Mouse (Mus musculus) hindbrain, embryonic 15.5 days (tissue): ENCODE measurements around the gene Phtf1. TPM values are rescaled to one million over a fixed set of nuclear protein-coding genes. Genes with fewer than 3 reads are reported as not detected.
A peak's percentile ranks its signal among the peaks of the same experiment; 100 is the strongest.

ENCODE experiments used
- ATAC-seq: fragments of 200-750 bp; cut with Nextera tagmentation; 2 replicates; pipeline ENCODE4 v1.8.0; 2017; ENCODE audit warnings: low read depth, moderate number of reproducible peaks, moderate TSS enrichment; ENCODE audit not compliant: low FRiP score
- H3K27ac ChIP-seq: fragments of 300-500 bp; sonication (generic); replicated peaks from 2 replicates; pipeline ENCODE4 v1.5.1; 2015; ENCODE audit warnings: mild to moderate bottlenecking, inconsistent platforms
- H3K27me3 ChIP-seq: fragments of 300-500 bp; sonication (generic); 2 replicates; pipeline ENCODE4 v1.6.1; 2015; ENCODE audit warnings: control low read depth, inconsistent platforms
- H3K36me3 ChIP-seq: fragments of 300-500 bp; sonication (generic); 2 replicates; pipeline ENCODE4 v1.6.1; 2015; ENCODE audit warnings: control low read depth, inconsistent platforms
- H3K4me1 ChIP-seq: fragments of 300-500 bp; sonication (generic); replicated peaks from 2 replicates; pipeline ENCODE4 v1.6.1; 2015; ENCODE audit warnings: control low read depth, inconsistent platforms
- H3K4me2 ChIP-seq: fragments of 300-500 bp; sonication (generic); 2 replicates; pipeline ENCODE4 v1.6.1; 2015; ENCODE audit warnings: moderate library complexity, mild to moderate bottlenecking, inconsistent platforms
- H3K4me3 ChIP-seq: fragments of 300-500 bp; sonication (generic); 2 replicates; pipeline ENCODE4 v1.5.1; 2015; ENCODE audit warnings: mild to moderate bottlenecking, inconsistent platforms
- H3K9ac ChIP-seq: fragments of 300-500 bp; sonication (generic); 2 replicates; pipeline ENCODE4 v1.6.1; 2015; ENCODE audit warnings: inconsistent platforms
- H3K9me3 ChIP-seq: fragments of 300-500 bp; sonication (generic); 2 replicates; pipeline ENCODE4 v1.6.1; 2016; ENCODE audit warnings: control low read depth, inconsistent platforms
- WGBS: fragments of 180-500 bp; shearing (Covaris S2); methylation state at CpG from one replicate; pipeline ENCODE4 v1.1.7; 2015; 5-methylcytosine and 5-hydroxymethylcytosine counted together
- polyA plus RNA-seq: library from polyadenylated mRNA; unstranded; fragments of >200 nt; fragmentation: Nextera tagmentation; extraction: Ambion mirVana; gene quantifications from 2 replicates; pipeline ENCODE4 v1.2.1, GENCODE M21; 2015

Phtf1 gene
- 25.8 and 28.7 TPM in 2 replicates for polyA plus RNA-seq

GRCm38 (mm10) chr3:103967861-103968691, at the start of gene Phtf1:
TSS of gene Phtf1 (plus strand) at chr3:103968110.
- Histone ChIP-seq H3K36me3 (peaks cover 14% of the 10 kb centered on the region), H3K4me3 (peak within 1 kb of the TSS; percentile 71), H3K9me3 (no peaks in the 10 kb centered on the region), H3K9ac (peak within 1 kb of the TSS; percentile 98), H3K4me2 (peak within 1 kb of the TSS; percentile 71), H3K4me1 (peaks cover 21% of the 10 kb centered on the region), H3K27me3 (no peaks in the 10 kb centered on the region), H3K27ac (peak within 1 kb of the TSS; percentile 94)
- WGBS = under 1% methylated on average over 70 of the region's 70 CpGs
- peak; percentile 96 for ATAC-seq

- Histone ChIP-seq H3K27ac (no peak overlapping the region), H3K27me3 (no peaks in the 10 kb centered on the region), H3K4me1 (peaks cover 27% of the 10 kb centered on the region), H3K36me3 (no peaks in the 10 kb centered on the region), H3K9ac (no peak overlapping the region), H3K4me2 (no peak overlapping the region), H3K9me3 (no peaks in the 10 kb centered on the region), H3K4me3 (no peak overlapping the region)
- WGBS = 94% methylated on average over 1 of the region's 1 CpGs
- no peak for ATAC-seq
Observed at GRCm38 (mm10) chr3:103920094-103920493, 47.8 kb upstream of the Phtf1 start.

GRCm38 (mm10) chr3:103925302-103925701, 42.6 kb upstream of the Phtf1 start:
- WGBS = 72% methylated on average over 3 of the region's 3 CpGs
- Histone ChIP-seq H3K27ac (no peak overlapping the region), H3K9ac (no peak overlapping the region), H3K4me3 (no peak overlapping the region), H3K4me1 (peaks cover 17% of the 10 kb centered on the region), H3K4me2 (no peak overlapping the region), H3K9me3 (no peaks in the 10 kb centered on the region), H3K36me3 (no peaks in the 10 kb centered on the region), H3K27me3 (no peaks in the 10 kb centered on the region)
- no peak for ATAC-seq

- whole genome bisulfite sequencing = 40% methylated on average over 6 of the region's 6 CpGs
- H3K9me3 ChIP-seq = no peaks in the 10 kb centered on the region
- ATAC-seq = no peak
- peaks cover 12% of the 10 kb centered on the region for H3K4me1 ChIP-seq
- H3K27me3 ChIP-seq = no peaks in the 10 kb centered on the region
- H3K9ac ChIP-seq = no peak overlapping the region
- no peak overlapping the region for H3K27ac ChIP-seq
- no peak overlapping the region for H3K4me3 ChIP-seq
- peak overlapping the region; percentile 7; the same call in 1 of the 2 replicates for H3K4me2 ChIP-seq
- H3K36me3 ChIP-seq = peaks cover 9% of the 10 kb centered on the region; the same call in 1 of the 2 replicates
Observed at GRCm38 (mm10) chr3:103927511-103927910, 40.4 kb upstream of the Phtf1 start.

GRCm38 (mm10) chr3:103944794-103945562, 22.9 kb upstream of the Phtf1 start:
- Histone ChIP-seq H3K9ac (no peak overlapping the region), H3K4me2 (no peak overlapping the region), H3K27me3 (no peaks in the 10 kb centered on the region), H3K9me3 (no peaks in the 10 kb centered on the region), H3K27ac (no peak overlapping the region; the same call in 1 of the 2 replicates), H3K4me1 (0 out of 2 replicates have a peak, but pooled peaks cover 3% of the 10 kb centered on the region), H3K4me3 (no peak overlapping the region), H3K36me3 (no peaks in the 10 kb centered on the region)
- 57% methylated on average over 1 of the region's 1 CpGs for WGBS
- ATAC-seq = peak; percentile 66; the same call in 1 of the 2 replicates

GRCm38 (mm10) chr3:103948666-103949065, 19.2 kb upstream of the Phtf1 start:
- no peak overlapping the region for H3K4me3 ChIP-seq
- no peak overlapping the region for H3K27ac ChIP-seq
- WGBS = 91% methylated on average over 7 of the region's 7 CpGs
- no peak overlapping the region for H3K9ac ChIP-seq
- H3K4me1 ChIP-seq = 0 out of 2 replicates have a peak, but pooled peaks cover 3% of the 10 kb centered on the region
- H3K27me3 ChIP-seq = no peaks in the 10 kb centered on the region
- H3K36me3 ChIP-seq = no peaks in the 10 kb centered on the region
- no peak for ATAC-seq
- no peaks in the 10 kb centered on the region for H3K9me3 ChIP-seq
- H3K4me2 ChIP-seq = no peak overlapping the region

- Histone ChIP-seq H3K9me3 (no peaks in the 10 kb centered on the region), H3K27me3 (no peaks in the 10 kb centered on the region), H3K4me1 (no peaks in the 10 kb centered on the region), H3K4me2 (no peak overlapping the region), H3K9ac (no peak overlapping the region), H3K36me3 (peaks cover 21% of the 10 kb centered on the region), H3K27ac (no peak overlapping the region), H3K4me3 (no peak overlapping the region)
- no peak for ATAC-seq
- 92% methylated on average over 3 of the region's 3 CpGs for WGBS
Observed at GRCm38 (mm10) chr3:103960622-103961021, 7.3 kb upstream of the Phtf1 start.

- peak overlapping the region; percentile 71 for H3K4me3 ChIP-seq
- peak overlapping the region; percentile 98 for H3K9ac ChIP-seq
- peaks cover 16% of the 10 kb centered on the region for H3K36me3 ChIP-seq
- ATAC-seq = no peak
- WGBS = 14% methylated on average over 2 of the region's 2 CpGs
- H3K27me3 ChIP-seq = no peaks in the 10 kb centered on the region
- peak overlapping the region; percentile 71 for H3K4me2 ChIP-seq
- H3K4me1 ChIP-seq = peaks cover 21% of the 10 kb centered on the region
- no peaks in the 10 kb centered on the region for H3K9me3 ChIP-seq
- H3K27ac ChIP-seq = peak overlapping the region; percentile 94
Observed at GRCm38 (mm10) chr3:103967231-103967630, 679 bp upstream of the Phtf1 start.

- H3K27ac ChIP-seq = peak overlapping the region; percentile 94
- peaks cover 21% of the 10 kb centered on the region for H3K4me1 ChIP-seq
- no peaks in the 10 kb centered on the region for H3K27me3 ChIP-seq
- H3K9ac ChIP-seq = peak overlapping the region; percentile 98
- peak overlapping the region; percentile 71 for H3K4me3 ChIP-seq
- ATAC-seq = peak; percentile 88
- WGBS = 2% methylated on average over 22 of the region's 24 CpGs
- peaks cover 14% of the 10 kb centered on the region for H3K36me3 ChIP-seq
- H3K9me3 ChIP-seq = no peaks in the 10 kb centered on the region
- peak overlapping the region; percentile 71 for H3K4me2 ChIP-seq
Observed at GRCm38 (mm10) chr3:103968701-103969100, 791 bp downstream of the Phtf1 start.

GRCm38 (mm10) chr3:103971157-103971556, 3.2 kb downstream of the Phtf1 start:
- Histone ChIP-seq H3K9ac (no peak overlapping the region), H3K9me3 (no peaks in the 10 kb centered on the region), H3K4me1 (peaks cover 21% of the 10 kb centered on the region), H3K27me3 (no peaks in the 10 kb centered on the region), H3K4me3 (no peak overlapping the region), H3K4me2 (no peak overlapping the region), H3K27ac (no peak overlapping the region), H3K36me3 (peaks cover 13% of the 10 kb centered on the region)
- 99% methylated on average over 2 of the region's 2 CpGs for WGBS
- no peak for ATAC-seq

GRCm38 (mm10) chr3:103984556-103984955, 16.6 kb downstream of the Phtf1 start:
- ATAC-seq = no peak

GRCm38 (mm10) chr3:103985194-103985593, 17.3 kb downstream of the Phtf1 start:
- Histone ChIP-seq H3K9me3 (no peaks in the 10 kb centered on the region), H3K4me1 (no peaks in the 10 kb centered on the region), H3K27ac (no peak overlapping the region), H3K4me2 (no peak overlapping the region), H3K36me3 (peaks cover 52% of the 10 kb centered on the region), H3K27me3 (no peaks in the 10 kb centered on the region), H3K4me3 (no peak overlapping the region), H3K9ac (no peak overlapping the region)
- WGBS = 100% methylated on average over 2 of the region's 2 CpGs
- ATAC-seq = no peak

More at GRCm38 (mm10) chr3:103984556-103984955, 16.6 kb downstream of the Phtf1 start:
- Histone ChIP-seq H3K9me3 (no peaks in the 10 kb centered on the region), H3K27ac (no peak overlapping the region), H3K9ac (no peak overlapping the region), H3K4me3 (no peak overlapping the region), H3K4me2 (no peak overlapping the region), H3K36me3 (peaks cover 46% of the 10 kb centered on the region), H3K4me1 (no peaks in the 10 kb centered on the region), H3K27me3 (no peaks in the 10 kb centered on the region)
- 76% methylated on average over 4 of the region's 4 CpGs for WGBS
